ENCODE assay signal across 8 mouse cellular contexts in genomic region chr6:114577319-114577718, GRCm38 (mm10).
DNase-seq lines count a peak whose midpoint lies in the region; ATAC-seq and TF ChIP-seq lines count a peak whose summit lies in the region.
"Not testable (repeated sequence)": the region's sequence is repeated elsewhere in the genome, so short reads cannot be mapped to it uniquely, and the experiment has no call there.

No protein-coding gene starts in this region.

- intact Hi-C loops in heart, adult 2 months (cut with DNase I); left cerebral cortex, postnatal 4 days (cut with DNase I): not testable (repeated sequence)

- not testable (repeated sequence) for H3K36me3 ChIP-seq in embryonic facial prominence, embryonic 11.5 days (replicated peaks; ENCODE audit: control insufficient read depth, insufficient read depth, low read depth, low read length); heart, adult 2 months (ENCODE audit: control insufficient read depth, insufficient read depth, low read length); kidney, postnatal 0 days (ENCODE audit: insufficient read depth, low read length); midbrain, embryonic 14.5 days (ENCODE audit: control insufficient read depth, insufficient read depth, low read length)

- 15% methylated on average over 7 of the region's 15 CpGs for WGBS in embryonic facial prominence, embryonic 11.5 days
- WGBS in heart, adult 2 months = 17% methylated on average over 9 of the region's 15 CpGs
- WGBS in kidney, postnatal 0 days = 19% methylated on average over 6 of the region's 15 CpGs
- WGBS in midbrain, embryonic 14.5 days = 6% methylated on average over 6 of the region's 15 CpGs

- TF ChIP-seq CTCF in heart, adult 2 months (IDR thresholded peaks at IDR 0.05); kidney, postnatal 0 days (IDR thresholded peaks at IDR 0.05; ENCODE audit: low read depth): not testable (repeated sequence)

- not testable (repeated sequence) for H3K4me3 ChIP-seq in embryonic facial prominence, embryonic 11.5 days (ENCODE audit: low read depth, low read length); heart, adult 2 months; kidney, postnatal 0 days (replicated peaks; ENCODE audit: low read depth, low read length); midbrain, embryonic 14.5 days (replicated peaks; ENCODE audit: low read depth, low read length)

- not testable (repeated sequence) for H3K27ac ChIP-seq in embryonic facial prominence, embryonic 11.5 days (replicated peaks; ENCODE audit: low read depth, low read length); heart, adult 2 months; kidney, postnatal 0 days; midbrain, embryonic 14.5 days (replicated peaks; ENCODE audit: low read depth, low read length)

- not testable (repeated sequence) for H3K9ac ChIP-seq in embryonic facial prominence, embryonic 11.5 days (replicated peaks; ENCODE audit: low read length); heart, adult 2 months (ENCODE audit: low read depth, low read length); kidney, postnatal 0 days (ENCODE audit: low read depth, low read length); midbrain, embryonic 14.5 days (replicated peaks; ENCODE audit: low read length)

- not testable (repeated sequence) for TF ChIP-seq POLR2A in heart, adult 2 months (IDR thresholded peaks at IDR 0.05; ENCODE audit: insufficient read depth, low read depth, low read length)

- H3K4me1 ChIP-seq in embryonic facial prominence, embryonic 11.5 days (ENCODE audit: control insufficient read depth, insufficient read depth, low read length); heart, adult 2 months (ENCODE audit: control insufficient read depth, insufficient read depth, low read length); kidney, postnatal 0 days (replicated peaks; ENCODE audit: insufficient read depth, low read length); midbrain, embryonic 14.5 days (ENCODE audit: control insufficient read depth, insufficient read depth, low read length): not testable (repeated sequence)

- H3K27me3 ChIP-seq in embryonic facial prominence, embryonic 11.5 days (ENCODE audit: control insufficient read depth, insufficient read depth, low read length); heart, adult 2 months (ENCODE audit: control insufficient read depth, insufficient read depth, low read length); kidney, postnatal 0 days (ENCODE audit: insufficient read depth, low read length); midbrain, embryonic 14.5 days (ENCODE audit: control insufficient read depth, insufficient read depth, low read length): not testable (repeated sequence)

- H3K4me2 ChIP-seq in embryonic facial prominence, embryonic 11.5 days (ENCODE audit: low read depth, low read length); kidney, postnatal 0 days (ENCODE audit: low read length); midbrain, embryonic 14.5 days (ENCODE audit: low read length): not testable (repeated sequence)

- peak; percentile 63 for DNase-seq in adrenal gland, adult 2 months
- peak; percentile 76 for DNase-seq in embryonic facial prominence, embryonic 11.5 days (ENCODE audit: low spot score)
- peak; percentile 33 to 46 for DNase-seq in heart, adult 2 months
- DNase-seq in kidney, postnatal 0 days (ENCODE audit: low spot score) = peak; percentile 62
- peak; percentile 65 for DNase-seq in left cerebral cortex, postnatal 4 days
- peak; percentile 80 for DNase-seq in midbrain, embryonic 14.5 days
- DNase-seq in spleen, postnatal 4 days (ENCODE audit: low spot score in 2 of 2) = peak; percentile 12 to 58
- DNase-seq in yolk sac, embryonic 10.5 days (ENCODE audit: low spot score) = peak; percentile 22

- TF ChIP-seq EP300 in heart, adult 2 months (IDR thresholded peaks at IDR 0.05; ENCODE audit: insufficient read depth, low read depth, low read length) = not testable (repeated sequence)

- H3K79me2 ChIP-seq in heart, adult 2 months (replicated peaks; ENCODE audit: control insufficient read depth, insufficient read depth, low read length) = not testable (repeated sequence)

- H3K9me3 ChIP-seq in embryonic facial prominence, embryonic 11.5 days (replicated peaks; ENCODE audit: control insufficient read depth, low read length); kidney, postnatal 0 days (replicated peaks; ENCODE audit: low read length); midbrain, embryonic 14.5 days (ENCODE audit: control insufficient read depth, low read length): not testable (repeated sequence)

- not testable (repeated sequence) for ATAC-seq in embryonic facial prominence, embryonic 11.5 days (replicated peaks; ENCODE audit: insufficient number of reproducible peaks, low FRiP score, low TSS enrichment, low read depth); kidney, postnatal 0 days (replicated peaks; ENCODE audit: low FRiP score, low read depth); midbrain, embryonic 14.5 days (ENCODE audit: low FRiP score, low TSS enrichment)

Comparison
In these comparisons a context has a peak if more than half of its experiments do, and no peak if none do; other contexts are left out.
1. DNase-seq: peak in every context shown above with its lines; median percentile 80 in midbrain, embryonic 14.5 days; 76 in embryonic facial prominence, embryonic 11.5 days; 65 in left cerebral cortex, postnatal 4 days; 63 in adrenal gland, adult 2 months; 62 in kidney, postnatal 0 days; 40 in heart, adult 2 months; 35 in spleen, postnatal 4 days; 22 in yolk sac, embryonic 10.5 days.